Mouse (Mus musculus): Measurements from ENCODE around the gene Cdh16. TPM values are rescaled to one million over a fixed set of nuclear protein-coding genes. Genes with fewer than 3 reads are reported as not detected.

Cdh16 gene
- polyA plus RNA-seq, 1 experiment from 2014 or later, result 2.1 TPM

- H3K4me1 ChIP-seq (ENCODE audit: control insufficient read depth, insufficient read depth, low read length), result no peaks in the 10 kb centered on the region
- ATAC-seq (ENCODE audit: low read depth), result no peak
- H3K4me3 ChIP-seq (ENCODE audit: low read depth, low read length), result no peak overlapping the region
- no peak overlapping the region for H3K4me2 ChIP-seq (ENCODE audit: low read depth, low read length)
- no peak for DNase-seq (ENCODE audit: low spot score)
- H3K9me3 ChIP-seq (ENCODE audit: control insufficient read depth, low read length), result no peaks in the 10 kb centered on the region
- no peaks in the 10 kb centered on the region for H3K27me3 ChIP-seq (replicated peaks; ENCODE audit: control insufficient read depth, insufficient read depth, low read length)
- no peak overlapping the region for H3K27ac ChIP-seq (replicated peaks; ENCODE audit: low read depth, low read length)
- WGBS, result 91% methylated on average over 2 of the region's 2 CpGs
- no peak overlapping the region for H3K9ac ChIP-seq (ENCODE audit: low read depth, low read length)
- H3K36me3 ChIP-seq (ENCODE audit: control insufficient read depth, insufficient read depth, low read length), result no peaks in the 10 kb centered on the region
Observed at GRCm38 (mm10) chr8:104607944-104608343, 16.3 kb downstream of the Cdh16 start.

DNA sequence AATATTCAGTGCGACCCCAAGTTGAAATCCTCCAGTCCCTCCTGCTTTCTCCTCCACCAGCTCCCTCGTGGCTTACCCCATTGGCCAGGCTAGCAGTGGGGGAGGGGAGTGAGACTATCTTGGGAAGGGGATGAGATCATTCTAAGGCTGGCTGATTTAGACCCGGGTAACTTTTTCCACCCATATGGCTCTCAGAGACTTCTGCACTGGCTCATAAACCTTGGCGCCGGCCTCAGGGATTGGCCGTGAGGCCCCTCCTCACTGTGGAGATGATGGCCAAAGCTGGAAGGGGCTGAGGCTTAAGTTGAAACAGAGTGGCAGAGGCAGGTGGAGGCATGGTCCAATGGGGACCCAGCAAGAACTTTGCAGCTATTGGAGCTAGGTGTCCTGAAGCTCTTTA lies 17.9 kb downstream of the Cdh16 start:
- H3K36me3 ChIP-seq (ENCODE audit: control insufficient read depth, insufficient read depth, low read length), result no peaks in the 10 kb centered on the region
- no peak overlapping the region for H3K4me2 ChIP-seq (ENCODE audit: low read depth, low read length)
- no peak overlapping the region for H3K27ac ChIP-seq (replicated peaks; ENCODE audit: low read depth, low read length)
- ATAC-seq (ENCODE audit: low read depth) (peak; percentile 24; the same call in 1 of the 2 replicates), DNase-seq (ENCODE audit: low spot score) (peak; percentile 42)
- no peaks in the 10 kb centered on the region for H3K27me3 ChIP-seq (replicated peaks; ENCODE audit: control insufficient read depth, insufficient read depth, low read length)
- H3K4me3 ChIP-seq (ENCODE audit: low read depth, low read length), result no peak overlapping the region
- H3K4me1 ChIP-seq (ENCODE audit: control insufficient read depth, insufficient read depth, low read length), result peaks cover 5% of the 10 kb centered on the region; the same call in 1 of the 2 replicates
- WGBS, result 39% methylated on average over 6 of the region's 6 CpGs
- no peak overlapping the region for H3K9ac ChIP-seq (ENCODE audit: low read depth, low read length)
- H3K9me3 ChIP-seq (ENCODE audit: control insufficient read depth, low read length), result no peaks in the 10 kb centered on the region

DNA sequence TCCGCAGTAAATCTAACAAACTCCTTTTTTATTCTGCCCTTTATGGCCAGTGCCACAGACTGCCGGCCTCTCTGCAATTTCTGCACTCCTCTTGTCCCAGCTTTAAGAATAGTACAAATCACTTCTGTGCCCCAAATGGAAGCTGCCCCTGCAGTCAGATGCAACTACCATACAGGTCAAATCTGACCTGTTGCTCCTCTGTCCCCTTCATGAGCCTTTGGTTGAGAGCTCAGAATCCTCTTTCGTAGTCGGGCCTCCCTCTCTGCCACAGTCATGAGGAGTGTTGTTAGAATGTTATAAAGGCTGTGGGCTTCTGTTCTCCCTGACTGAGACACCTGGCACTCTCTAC lies 21.0 kb downstream of the Cdh16 start:
- H3K27me3 ChIP-seq (replicated peaks; ENCODE audit: control insufficient read depth, insufficient read depth, low read length), result no peaks in the 10 kb centered on the region
- peaks cover 5% of the 10 kb centered on the region; the same call in 1 of the 2 replicates for H3K4me1 ChIP-seq (ENCODE audit: control insufficient read depth, insufficient read depth, low read length)
- H3K4me2 ChIP-seq (ENCODE audit: low read depth, low read length), result no peak overlapping the region
- H3K9me3 ChIP-seq (ENCODE audit: control insufficient read depth, low read length), result no peaks in the 10 kb centered on the region
- H3K36me3 ChIP-seq (ENCODE audit: control insufficient read depth, insufficient read depth, low read length), result no peaks in the 10 kb centered on the region
- H3K27ac ChIP-seq (replicated peaks; ENCODE audit: low read depth, low read length), result no peak overlapping the region
- WGBS, result 74% methylated on average over 4 of the region's 4 CpGs
- ATAC-seq (ENCODE audit: low read depth) (no peak), DNase-seq (ENCODE audit: low spot score) (no peak)
- no peak overlapping the region for H3K4me3 ChIP-seq (ENCODE audit: low read depth, low read length)
- H3K9ac ChIP-seq (ENCODE audit: low read depth, low read length), result 0 out of 2 replicates have a peak overlapping the region, but pooled peaks have one; percentile 32

GRCm38 (mm10) chr8:104602468-104603244 lies 21.5 kb downstream of the Cdh16 start:
- 21% methylated on average over 21 of the region's 21 CpGs for WGBS
- peak; percentile 92 for ATAC-seq (ENCODE audit: low read depth)
- Histone ChIP-seq H3K9ac (ENCODE audit: low read depth, low read length) (peak overlapping the region; percentile 32; the same call in 1 of the 2 replicates), H3K4me1 (ENCODE audit: control insufficient read depth, insufficient read depth, low read length) (peaks cover 5% of the 10 kb centered on the region; the same call in 1 of the 2 replicates), H3K4me2 (ENCODE audit: low read depth, low read length) (peak overlapping the region; percentile 49), H3K9me3 (ENCODE audit: control insufficient read depth, low read length) (no peaks in the 10 kb centered on the region), H3K27ac (replicated peaks; ENCODE audit: low read depth, low read length) (no peak overlapping the region), H3K27me3 (replicated peaks; ENCODE audit: control insufficient read depth, insufficient read depth, low read length) (no peaks in the 10 kb centered on the region), H3K36me3 (ENCODE audit: control insufficient read depth, insufficient read depth, low read length) (no peaks in the 10 kb centered on the region), H3K4me3 (ENCODE audit: low read depth, low read length) (peak overlapping the region; percentile 26)
- peak; percentile 95 for DNase-seq (ENCODE audit: low spot score)

DNA sequence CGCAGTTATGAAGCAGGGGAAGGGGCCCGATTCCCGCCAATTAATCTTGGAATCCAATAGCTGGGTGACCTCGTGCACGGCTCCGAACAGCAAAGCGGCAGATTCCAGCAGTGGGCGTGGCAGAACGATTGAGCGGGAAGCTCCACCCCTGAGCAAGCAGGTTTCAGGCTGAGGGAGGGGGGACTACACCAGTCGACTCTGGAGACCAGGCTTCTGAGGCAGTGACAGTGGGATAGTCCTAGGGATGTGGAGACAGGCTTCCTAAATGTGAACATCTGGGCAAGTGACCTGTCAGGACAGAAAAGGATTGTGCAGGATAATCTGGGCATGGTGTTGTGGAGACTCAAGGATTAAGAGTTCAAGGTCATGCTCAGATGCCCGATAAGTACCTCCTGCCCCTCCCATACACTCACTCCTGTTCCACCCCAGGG lies 22.2 kb downstream of the Cdh16 start:
- Histone ChIP-seq H3K9me3 (ENCODE audit: control insufficient read depth, low read length) (no peaks in the 10 kb centered on the region), H3K9ac (ENCODE audit: low read depth, low read length) (peak overlapping the region; percentile 31; the same call in 1 of the 2 replicates), H3K4me2 (ENCODE audit: low read depth, low read length) (peak overlapping the region; percentile 49), H3K27me3 (replicated peaks; ENCODE audit: control insufficient read depth, insufficient read depth, low read length) (no peaks in the 10 kb centered on the region), H3K4me3 (ENCODE audit: low read depth, low read length) (peak overlapping the region; percentile 26), H3K4me1 (ENCODE audit: control insufficient read depth, insufficient read depth, low read length) (peaks cover 5% of the 10 kb centered on the region; the same call in 1 of the 2 replicates), H3K36me3 (ENCODE audit: control insufficient read depth, insufficient read depth, low read length) (0 out of 2 replicates have a peak, but pooled peaks cover 4% of the 10 kb centered on the region), H3K27ac (replicated peaks; ENCODE audit: low read depth, low read length) (no peak overlapping the region)
- ATAC-seq (ENCODE audit: low read depth) (peak; percentile 42; the same call in 1 of the 2 replicates), DNase-seq (ENCODE audit: low spot score) (peak; percentile 32)
- under 1% methylated on average over 12 of the region's 12 CpGs for WGBS

- Histone ChIP-seq H3K36me3 (ENCODE audit: control insufficient read depth, insufficient read depth, low read length) (0 out of 2 replicates have a peak, but pooled peaks cover 8% of the 10 kb centered on the region), H3K27ac (replicated peaks; ENCODE audit: low read depth, low read length) (no peak overlapping the region), H3K4me3 (ENCODE audit: low read depth, low read length) (no peak overlapping the region), H3K4me1 (ENCODE audit: control insufficient read depth, insufficient read depth, low read length) (peaks cover 5% of the 10 kb centered on the region; the same call in 1 of the 2 replicates), H3K4me2 (ENCODE audit: low read depth, low read length) (peak overlapping the region; percentile 49), H3K9ac (ENCODE audit: low read depth, low read length) (no peak overlapping the region), H3K27me3 (replicated peaks; ENCODE audit: control insufficient read depth, insufficient read depth, low read length) (no peaks in the 10 kb centered on the region), H3K9me3 (ENCODE audit: control insufficient read depth, low read length) (no peaks in the 10 kb centered on the region)
- 28% methylated on average over 7 of the region's 7 CpGs for WGBS
- DNase-seq (ENCODE audit: low spot score) (no peak), ATAC-seq (ENCODE audit: low read depth) (no peak)
Observed at GRCm38 (mm10) chr8:104601386-104601785, 22.8 kb downstream of the Cdh16 start.

DNA sequence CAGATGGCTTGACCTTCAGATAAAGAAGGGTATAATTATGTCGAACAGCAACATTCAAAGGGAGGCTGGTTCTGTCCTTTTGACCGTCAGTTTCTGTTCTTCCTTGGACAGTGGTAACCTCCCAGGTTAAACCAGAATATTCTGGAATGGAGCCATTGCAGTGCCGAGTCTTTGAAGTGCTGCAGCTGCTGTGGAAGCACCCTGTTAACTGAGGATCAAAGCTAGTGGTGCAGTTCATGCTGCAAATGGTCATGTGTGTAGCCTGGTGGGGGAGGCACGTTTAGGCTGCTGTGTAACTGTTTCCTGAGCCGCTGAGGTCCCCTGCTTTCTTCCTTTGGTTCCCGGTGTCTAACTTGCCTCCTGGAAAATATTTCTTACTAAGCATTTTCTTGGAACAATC lies 25.7 kb downstream of the Cdh16 start:
- no peak overlapping the region for H3K4me2 ChIP-seq (ENCODE audit: low read depth, low read length)
- ATAC-seq (ENCODE audit: low read depth) (no peak), DNase-seq (ENCODE audit: low spot score) (no peak)
- H3K27me3 ChIP-seq (replicated peaks; ENCODE audit: control insufficient read depth, insufficient read depth, low read length), result no peaks in the 10 kb centered on the region
- 65% methylated on average over 6 of the region's 6 CpGs for WGBS
- no peak overlapping the region for H3K4me3 ChIP-seq (ENCODE audit: low read depth, low read length)
- no peak overlapping the region for H3K27ac ChIP-seq (replicated peaks; ENCODE audit: low read depth, low read length)
- no peak overlapping the region for H3K9ac ChIP-seq (ENCODE audit: low read depth, low read length)
- peaks cover 37% of the 10 kb centered on the region for H3K36me3 ChIP-seq (ENCODE audit: control insufficient read depth, insufficient read depth, low read length)
- no peaks in the 10 kb centered on the region for H3K9me3 ChIP-seq (ENCODE audit: control insufficient read depth, low read length)
- peaks cover 5% of the 10 kb centered on the region; the same call in 1 of the 2 replicates for H3K4me1 ChIP-seq (ENCODE audit: control insufficient read depth, insufficient read depth, low read length)

- H3K4me1 ChIP-seq (ENCODE audit: control insufficient read depth, insufficient read depth, low read length), result peaks cover 6% of the 10 kb centered on the region; the same call in 1 of the 2 replicates
- no peak overlapping the region for H3K9ac ChIP-seq (ENCODE audit: low read depth, low read length)
- peaks cover 38% of the 10 kb centered on the region for H3K36me3 ChIP-seq (ENCODE audit: control insufficient read depth, insufficient read depth, low read length)
- WGBS, result 85% methylated on average over 6 of the region's 6 CpGs
- no peak overlapping the region for H3K27ac ChIP-seq (replicated peaks; ENCODE audit: low read depth, low read length)
- no peaks in the 10 kb centered on the region for H3K9me3 ChIP-seq (ENCODE audit: control insufficient read depth, low read length)
- H3K27me3 ChIP-seq (replicated peaks; ENCODE audit: control insufficient read depth, insufficient read depth, low read length), result no peaks in the 10 kb centered on the region
- H3K4me3 ChIP-seq (ENCODE audit: low read depth, low read length), result no peak overlapping the region
- DNase-seq (ENCODE audit: low spot score) (no peak), ATAC-seq (ENCODE audit: low read depth) (no peak)
- no peak overlapping the region for H3K4me2 ChIP-seq (ENCODE audit: low read depth, low read length)
Observed at GRCm38 (mm10) chr8:104597656-104598055, 26.5 kb downstream of the Cdh16 start.
